Mouse (Mus musculus) small intestine, adult 2 months (tissue): ENCODE data around the gene Ostf1. TPM values are rescaled to one million over a fixed set of nuclear protein-coding genes. Genes with fewer than 3 reads are reported as not detected.
"Not testable (repeated sequence)": the region's sequence is repeated elsewhere in the genome, so short reads cannot be mapped to it uniquely, and the experiment has no call there.

Source experiments
- H3K27ac ChIP-seq: fragments of 200-500 bp; 2 replicates; pipeline ENCODE4 v1.5.1; 2012; ENCODE audit warnings: low read depth, low read length, control low read depth, inconsistent platforms; ENCODE audit not compliant: insufficient read depth
- H3K27me3 ChIP-seq: fragments of 200-500 bp; 2 replicates; pipeline ENCODE4 v1.6.1; 2012; ENCODE audit warnings: mild to moderate bottlenecking, moderate library complexity, low read length, inconsistent platforms; ENCODE audit not compliant: control insufficient read depth, insufficient read depth
- H3K36me3 ChIP-seq: fragments of 200-500 bp; 2 replicates; pipeline ENCODE4 v1.6.1; 2012; ENCODE audit warnings: mild to moderate bottlenecking, low read length, control low read depth, inconsistent platforms; ENCODE audit not compliant: control insufficient read depth, insufficient read depth
- H3K4me1 ChIP-seq: fragments of 200-500 bp; 2 replicates; pipeline ENCODE4 v1.6.1; 2012; ENCODE audit warnings: low read length, inconsistent platforms, mixed read lengths; ENCODE audit not compliant: control insufficient read depth, insufficient read depth, insufficient read length
- H3K4me3 ChIP-seq: fragments of 200-500 bp; 2 replicates; pipeline ENCODE4 v1.5.1; 2012; ENCODE audit warnings: low read depth, mild to moderate bottlenecking, control low read depth, inconsistent platforms, low read length, moderate library complexity
- CTCF ChIP-seq: fragments of 200-500 bp; IDR thresholded peaks from 2 replicates; pipeline ENCODE4 v1.5.1; 2012; ENCODE audit warnings: low read depth, mild to moderate bottlenecking, control low read depth, inconsistent platforms, low read length, moderate library complexity, mixed read lengths; ENCODE audit not compliant: insufficient replicate concordance, insufficient read length; ENCODE audit errors: extremely low read depth
- POLR2A ChIP-seq: fragments of 200-500 bp; IDR thresholded peaks from 2 replicates; pipeline ENCODE4 v1.6.1; 2012; ENCODE audit warnings: low read depth, mild to moderate bottlenecking, control low read depth, inconsistent platforms, low read length, moderate library complexity
- WGBS: fragments of 180-500 bp; shearing (Covaris S2); methylation state at CpG from one replicate; pipeline ENCODE4 v1.1.7; 2018; 5-methylcytosine and 5-hydroxymethylcytosine counted together
- polyA plus RNA-seq: library from polyadenylated mRNA; depleted of rRNA; stranded (reverse); fragments of >200 nt; gene quantifications from 2 replicates; pipeline ENCODE4 v1.2.3, GENCODE M21; 2012

Ostf1 gene
- polyA plus RNA-seq, 1 experiment = 52.6 TPM

DNA sequence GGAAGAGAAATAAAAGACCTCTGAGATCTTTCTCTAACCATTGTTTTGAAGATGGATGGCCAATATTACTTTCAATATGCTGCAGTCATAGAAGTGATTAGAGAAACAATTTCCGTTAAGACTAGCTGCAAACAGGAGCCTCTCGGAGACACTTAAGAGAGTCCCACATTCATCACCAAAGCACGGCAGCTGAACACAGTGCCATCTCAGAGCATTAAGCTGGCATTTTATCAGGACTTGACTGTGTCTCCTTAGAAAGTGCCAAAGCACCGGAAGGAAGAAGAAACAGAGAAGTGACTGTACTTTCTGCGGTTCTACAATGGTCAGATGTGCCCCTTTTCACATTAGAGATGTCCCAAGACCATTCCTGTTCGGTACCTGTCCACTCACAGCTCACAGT lies 33.9 kb downstream of the Ostf1 start:
- WGBS = 81% methylated on average over 6 of the region's 6 CpGs
- peaks cover 18% of the 10 kb centered on the region for H3K36me3 ChIP-seq
- H3K4me1 ChIP-seq = peaks cover 4% of the 10 kb centered on the region; the same call in 1 of the 2 replicates
- no peak overlapping the region for H3K4me3 ChIP-seq
- TF ChIP-seq CTCF (no peak), POLR2A (no peak)
- H3K27me3 ChIP-seq = no peaks in the 10 kb centered on the region
- H3K27ac ChIP-seq = no peak overlapping the region

DNA sequence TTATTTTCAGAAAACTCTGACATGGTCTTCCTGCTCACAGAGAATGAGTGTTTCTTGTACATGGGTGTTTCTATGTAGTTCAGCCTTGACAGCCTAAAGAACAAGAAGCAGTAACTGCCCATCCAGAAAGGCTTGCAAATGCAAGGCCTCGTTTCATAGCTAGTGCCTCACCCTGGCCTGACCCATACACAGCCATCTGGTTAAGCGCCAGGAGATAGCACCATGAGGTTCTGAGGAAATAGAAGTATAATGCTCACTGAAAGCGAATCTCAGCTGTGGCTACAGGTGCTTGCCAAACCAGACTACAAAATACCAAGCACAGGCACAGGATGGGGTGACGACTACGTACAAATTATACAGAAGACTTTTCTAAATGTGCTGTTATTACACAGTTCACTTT lies 34.7 kb downstream of the Ostf1 start:
- H3K4me3 ChIP-seq = no peak overlapping the region
- H3K36me3 ChIP-seq = peaks cover 17% of the 10 kb centered on the region
- no peak overlapping the region for H3K27ac ChIP-seq
- H3K27me3 ChIP-seq = no peaks in the 10 kb centered on the region
- TF ChIP-seq CTCF (no peak), POLR2A (no peak)
- peaks cover 4% of the 10 kb centered on the region; the same call in 1 of the 2 replicates for H3K4me1 ChIP-seq
- 58% methylated on average over 5 of the region's 5 CpGs for WGBS

DNA sequence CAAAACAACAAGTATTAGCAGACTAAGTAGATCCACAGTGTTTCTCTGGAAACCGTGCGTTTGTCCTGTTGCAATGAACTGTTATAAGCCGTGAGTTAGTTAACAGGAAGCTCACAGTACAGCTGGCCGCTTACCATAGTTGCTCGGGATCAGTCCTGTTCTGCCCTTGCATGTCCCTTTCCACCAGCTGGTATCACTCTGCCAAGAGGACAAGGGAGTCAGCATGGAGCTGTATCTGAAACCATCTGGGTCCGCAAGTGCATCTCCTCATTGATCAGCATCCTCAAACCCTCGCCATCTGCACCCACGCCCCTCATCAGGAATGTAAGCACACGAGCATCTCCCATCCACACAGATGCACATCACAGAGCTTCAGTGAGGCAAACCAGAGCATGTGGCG lies 37.9 kb downstream of the Ostf1 start:
- H3K36me3 ChIP-seq = peaks cover 23% of the 10 kb centered on the region
- H3K27ac ChIP-seq = no peak overlapping the region
- H3K4me3 ChIP-seq = no peak overlapping the region
- H3K4me1 ChIP-seq = peaks cover 4% of the 10 kb centered on the region; the same call in 1 of the 2 replicates
- WGBS = 84% methylated on average over 10 of the region's 10 CpGs
- TF ChIP-seq CTCF = no peak
- TF ChIP-seq POLR2A = no peak
- no peaks in the 10 kb centered on the region for H3K27me3 ChIP-seq

DNA sequence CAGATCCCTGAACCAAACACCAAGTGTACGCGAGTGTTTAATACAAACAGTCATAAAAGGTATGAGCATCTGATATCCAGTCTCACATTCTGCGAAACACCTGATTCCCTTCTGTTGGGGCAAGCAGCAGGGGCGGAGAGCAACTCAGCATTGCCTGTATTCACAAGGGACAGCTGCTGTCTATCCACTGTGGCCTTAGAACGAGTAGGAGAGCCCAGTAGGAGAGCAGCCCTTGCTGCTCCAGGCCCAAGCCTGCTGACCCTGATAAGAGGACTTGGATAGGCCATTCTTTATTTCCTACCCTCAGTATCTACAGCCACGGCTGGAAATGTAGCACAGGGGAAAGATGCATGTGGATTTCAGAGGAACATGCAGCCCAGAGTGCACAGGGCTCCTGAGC lies 38.7 kb downstream of the Ostf1 start:
- no peaks in the 10 kb centered on the region for H3K27me3 ChIP-seq
- peaks cover 4% of the 10 kb centered on the region; the same call in 1 of the 2 replicates for H3K4me1 ChIP-seq
- H3K36me3 ChIP-seq = peaks cover 26% of the 10 kb centered on the region
- no peak for TF ChIP-seq CTCF
- TF ChIP-seq POLR2A = no peak
- no peak overlapping the region for H3K4me3 ChIP-seq
- WGBS = 70% methylated on average over 6 of the region's 6 CpGs
- no peak overlapping the region for H3K27ac ChIP-seq

DNA sequence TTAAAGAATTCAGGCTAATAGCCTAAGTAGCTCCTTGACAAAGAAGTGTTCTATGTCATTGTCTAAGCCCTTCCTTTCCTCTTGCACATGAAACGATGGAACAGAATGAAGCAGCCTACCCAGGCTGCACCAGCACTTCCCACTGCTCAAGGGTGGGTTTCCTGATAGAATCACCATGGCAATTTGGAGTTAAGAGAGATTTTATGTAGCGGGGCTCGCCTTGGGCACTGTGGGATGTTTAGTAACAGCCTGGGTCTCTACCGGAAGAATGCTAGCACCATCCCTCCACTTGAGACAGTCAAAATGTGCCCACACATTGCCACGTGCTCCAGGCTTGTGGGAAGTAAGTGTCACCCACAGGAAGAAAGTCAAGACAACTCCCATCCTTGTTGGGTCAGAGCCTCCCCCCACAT lies 40.7 kb downstream of the Ostf1 start:
- TF ChIP-seq CTCF (no peak), POLR2A (no peak)
- 76% methylated on average over 5 of the region's 5 CpGs for WGBS

DNA sequence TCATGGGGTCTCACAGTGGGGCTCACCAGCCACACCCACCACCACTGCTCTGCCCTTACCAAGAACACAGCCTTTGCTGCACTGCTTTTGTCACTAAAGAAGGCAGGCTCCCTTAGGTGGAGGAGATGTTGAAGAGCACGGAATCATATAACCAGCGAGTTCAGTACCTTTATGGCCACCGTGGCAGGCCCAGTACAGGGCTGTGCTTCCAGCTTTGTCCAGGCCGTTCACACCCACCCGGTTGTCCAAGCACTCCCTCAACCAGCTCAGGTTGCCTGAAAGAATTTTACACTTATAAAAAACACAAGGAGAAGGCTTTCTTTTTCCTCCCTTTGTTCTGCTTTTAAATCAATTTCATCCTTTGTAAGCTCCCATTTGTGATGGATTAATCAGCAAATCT lies 41.4 kb downstream of the Ostf1 start:
- H3K27me3 ChIP-seq = no peaks in the 10 kb centered on the region

More for the DNA sequence above, 40.7 kb downstream of the Ostf1 start:
- H3K4me1 ChIP-seq = peaks cover 4% of the 10 kb centered on the region
- H3K27me3 ChIP-seq = no peaks in the 10 kb centered on the region
- H3K4me3 ChIP-seq = no peak overlapping the region
- peaks cover 40% of the 10 kb centered on the region for H3K36me3 ChIP-seq
- no peak overlapping the region for H3K27ac ChIP-seq

DNA sequence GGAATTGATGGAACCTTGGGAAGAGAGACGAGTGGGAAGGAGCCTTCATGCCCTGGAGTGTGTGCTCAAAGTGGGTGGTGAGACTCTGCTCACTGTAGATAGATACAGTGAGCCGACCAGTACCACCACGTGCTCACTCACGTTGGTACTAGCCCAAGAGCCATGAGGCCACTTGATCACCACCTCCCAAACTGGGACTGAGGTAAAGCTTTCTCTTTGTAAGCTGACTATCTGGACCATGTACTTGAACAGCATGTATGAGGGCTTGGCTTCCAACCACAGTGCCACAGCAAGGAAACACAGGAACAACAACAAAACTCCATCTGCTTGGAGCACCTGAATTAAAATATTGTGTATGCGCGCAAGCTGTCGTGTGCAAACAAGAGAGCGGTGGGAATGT lies 42.3 kb downstream of the Ostf1 start:
- H3K27ac ChIP-seq = no peak overlapping the region
- no peak for TF ChIP-seq POLR2A
- TF ChIP-seq CTCF = no peak
- H3K36me3 ChIP-seq = peaks cover 52% of the 10 kb centered on the region
- WGBS = 92% methylated on average over 8 of the region's 8 CpGs
- H3K27me3 ChIP-seq = no peaks in the 10 kb centered on the region
- no peak overlapping the region for H3K4me3 ChIP-seq
- H3K4me1 ChIP-seq = no peaks in the 10 kb centered on the region; the same call in 1 of the 2 replicates

More for the DNA sequence above, 41.4 kb downstream of the Ostf1 start:
- Histone ChIP-seq H3K27ac (no peak overlapping the region), H3K4me1 (peaks cover 2% of the 10 kb centered on the region), H3K4me3 (no peak overlapping the region), H3K36me3 (peaks cover 45% of the 10 kb centered on the region)
- 89% methylated on average over 5 of the region's 5 CpGs for WGBS
- TF ChIP-seq POLR2A (no peak), CTCF (no peak)

DNA sequence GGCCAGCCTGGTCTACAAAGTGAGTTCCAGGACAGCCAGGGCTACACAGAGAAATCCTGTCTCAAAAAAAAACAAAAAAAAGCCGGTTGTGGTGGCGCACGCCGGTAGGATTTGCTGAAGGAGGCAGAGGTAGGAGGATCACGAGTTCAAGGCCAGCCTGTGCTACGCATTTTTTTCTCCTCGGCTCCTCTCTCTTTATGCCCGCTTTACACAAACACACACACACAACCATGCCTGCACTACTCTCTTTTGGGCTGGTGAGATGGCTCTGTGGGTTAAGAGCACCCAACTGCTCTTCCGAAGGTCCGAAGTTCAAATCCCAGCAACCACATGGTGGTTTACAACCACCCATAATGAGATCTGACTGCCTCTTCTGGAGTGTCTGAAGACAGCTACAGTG lies 42.8 kb downstream of the Ostf1 start:
- H3K27me3 ChIP-seq, H3K4me1 ChIP-seq, H3K4me3 ChIP-seq, H3K27ac ChIP-seq: not testable (repeated sequence)
- peaks cover 53% of the 10 kb centered on the region for H3K36me3 ChIP-seq
- WGBS = 97% methylated on average over 10 of the region's 10 CpGs
